Mouse (Mus musculus): ENCODE measurements around the gene Unc13d.
"Not testable (repeated sequence)": the region's sequence is repeated elsewhere in the genome, so short reads cannot be mapped to it uniquely, and the experiment has no call there.

Unc13d gene

DNA sequence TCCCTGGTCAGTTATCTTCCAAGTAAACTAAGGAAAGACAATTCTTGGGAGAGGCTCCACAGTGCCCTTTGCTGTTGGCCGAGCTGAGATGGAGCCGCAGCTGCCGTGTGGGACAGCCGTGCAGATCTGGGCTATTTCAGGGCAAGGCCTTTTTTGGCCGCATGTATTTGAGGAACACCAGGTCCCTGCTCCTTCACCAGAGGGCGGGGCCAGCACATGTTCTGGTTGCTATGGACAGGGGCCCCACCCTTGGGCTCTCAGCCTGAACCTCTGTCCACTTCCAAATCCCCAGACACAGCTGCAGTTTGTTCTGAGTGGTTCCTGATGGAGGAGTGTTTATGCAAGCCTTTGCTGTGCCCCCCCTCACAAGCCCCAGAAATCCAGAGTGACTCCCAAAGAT is 22.6 kb upstream of the Unc13d start:
- DNase-seq = no peak

GRCm38 (mm10) chr11:116099462-116099861 is 21.7 kb upstream of the Unc13d start:
- no peak for DNase-seq

- DNase-seq = no peak
Measured at GRCm38 (mm10) chr11:116098711-116099460, 21.1 kb upstream of the Unc13d start.

GRCm38 (mm10) chr11:116096213-116097108 is 18.7 kb upstream of the Unc13d start:
- no peak for DNase-seq

DNA sequence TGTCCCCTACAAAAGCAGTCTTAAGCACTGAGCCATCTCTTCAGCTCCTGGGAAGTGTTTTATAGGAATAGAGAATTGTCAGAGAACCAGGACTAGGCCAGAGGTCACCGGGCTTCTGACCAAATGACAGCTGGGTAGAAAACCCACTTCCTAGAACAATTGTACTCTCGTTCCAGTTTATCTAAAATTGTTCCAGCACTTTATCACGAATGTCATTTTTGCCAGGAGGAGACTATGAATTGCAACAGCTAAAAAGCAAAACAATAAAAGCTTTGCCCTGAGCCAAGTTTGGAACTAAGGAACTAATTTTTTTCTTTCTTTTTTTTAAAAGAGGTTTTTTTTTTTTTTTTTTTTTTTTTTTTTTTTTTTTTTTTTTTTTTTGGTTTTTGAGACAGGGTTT is 17.8 kb upstream of the Unc13d start:
- no peak for DNase-seq

DNA sequence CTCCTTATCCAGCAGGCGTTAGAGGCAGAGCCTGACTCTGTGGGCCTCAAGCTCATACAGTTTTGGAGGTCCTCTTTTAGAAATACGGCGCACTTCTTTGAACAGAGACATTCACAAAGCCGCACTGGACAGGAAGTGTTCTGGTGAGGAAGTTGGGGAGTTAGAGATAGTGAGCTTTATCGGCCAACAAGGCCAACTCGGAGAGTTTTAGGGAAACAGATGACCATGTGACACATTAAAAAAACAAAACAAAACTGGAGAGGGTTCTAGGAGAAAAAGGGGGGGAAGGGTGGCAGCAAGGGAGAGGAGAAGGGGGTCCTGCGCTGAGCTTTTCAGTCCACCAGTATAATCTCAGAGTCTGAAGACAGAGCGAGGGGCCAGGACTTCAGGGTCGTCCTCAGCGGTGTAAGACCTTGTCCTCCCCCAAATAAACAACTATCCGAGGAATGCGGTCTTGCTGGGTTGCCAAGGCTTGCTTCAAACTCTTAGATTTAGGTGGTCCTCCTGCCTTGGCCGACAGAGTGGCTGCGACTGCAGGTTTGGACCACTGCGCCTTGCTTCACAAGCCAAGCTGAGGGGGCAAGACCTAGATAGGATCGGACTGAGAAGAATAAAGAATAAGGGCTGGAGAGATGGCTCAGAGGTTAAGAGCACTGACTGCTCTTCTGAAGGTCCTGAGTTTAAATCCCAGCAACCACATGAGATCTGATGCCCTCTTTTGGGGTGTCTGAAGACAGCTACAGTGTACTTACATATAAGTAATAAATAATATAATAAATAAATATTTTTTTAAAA is 16.2 kb upstream of the Unc13d start:
- DNase-seq = no peak

- not testable (repeated sequence) for DNase-seq
Measured at GRCm38 (mm10) chr11:116092959-116093358, 15.2 kb upstream of the Unc13d start.

DNA sequence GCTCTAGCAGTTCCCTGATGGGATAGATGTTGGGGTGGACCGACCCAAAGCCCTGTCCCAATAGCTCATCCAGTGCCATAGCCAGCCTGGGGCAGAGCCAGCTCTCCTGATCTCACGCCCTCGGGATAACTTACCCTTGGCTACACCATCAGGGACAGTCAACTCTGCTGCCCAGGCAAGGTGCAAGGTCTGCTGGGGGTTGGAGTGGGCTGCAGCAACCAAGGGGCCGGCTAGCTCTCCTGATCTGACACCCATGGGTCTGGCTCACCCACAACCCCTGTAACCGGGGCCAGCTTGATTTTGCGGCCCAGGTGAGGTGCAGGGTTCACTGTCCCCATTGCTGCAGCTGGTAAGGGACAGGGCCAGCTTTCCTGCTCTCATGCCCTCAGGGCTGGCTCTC is 13.8 kb upstream of the Unc13d start:
- no peak for DNase-seq

GRCm38 (mm10) chr11:116089545-116089944 is 11.8 kb upstream of the Unc13d start:
- no peak for DNase-seq

GRCm38 (mm10) chr11:116088741-116089394 is 11.1 kb upstream of the Unc13d start:
- no peak for DNase-seq

DNA sequence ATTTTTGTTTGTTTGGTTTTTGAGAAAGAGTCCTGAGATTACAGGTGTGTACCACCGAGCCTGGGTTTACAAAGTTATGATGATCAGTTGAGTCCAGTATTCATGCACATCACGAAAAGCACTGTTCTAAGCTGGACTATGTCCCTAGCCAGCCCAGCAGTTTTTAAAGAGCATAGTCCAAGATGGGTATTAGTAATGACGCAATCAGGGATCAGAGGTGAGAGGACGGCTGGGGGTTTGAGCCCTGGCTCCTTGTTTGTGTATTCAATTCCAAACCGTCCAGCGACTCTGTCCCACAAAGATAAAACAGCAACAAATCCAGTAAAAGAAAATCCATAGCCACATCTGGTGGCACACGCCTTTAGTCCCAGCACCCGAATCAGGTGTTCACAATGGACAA is 10.4 kb upstream of the Unc13d start:
- DNase-seq = no peak

GRCm38 (mm10) chr11:116087194-116088130 is 9.7 kb upstream of the Unc13d start:
- peak; percentile 94 to 95 for DNase-seq

GRCm38 (mm10) chr11:116086258-116087193 is 8.8 kb upstream of the Unc13d start, which contains the start of gene Wbp2:
Wbp2 (minus strand) TSS chr11:116086995.
- peak; percentile 95 for DNase-seq

DNA sequence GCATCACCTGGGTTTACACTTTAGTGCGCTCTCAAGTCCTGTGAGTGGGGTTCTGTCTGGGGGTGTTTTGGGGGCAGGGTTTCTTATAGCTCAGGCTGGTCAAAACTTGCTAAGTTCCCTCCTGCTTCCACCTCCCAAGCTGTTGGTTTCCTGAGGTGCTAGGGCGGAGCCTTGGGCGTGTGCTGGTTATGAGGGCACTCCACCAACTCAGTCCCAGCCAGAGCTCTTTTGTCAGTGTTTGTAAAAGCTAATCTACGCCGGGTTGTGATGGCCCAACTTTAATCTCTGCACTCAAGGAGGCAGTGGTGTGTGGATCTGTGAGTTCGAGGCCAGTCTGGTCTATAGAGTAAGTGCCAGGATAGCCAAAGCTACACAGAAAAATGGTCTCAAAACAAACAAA is 6.4 kb upstream of the Unc13d start:
- DNase-seq = peak in 1 of 2 experiments; percentile 14

GRCm38 (mm10) chr11:116083096-116083672 is 5.4 kb upstream of the Unc13d start:
- peak; percentile 61 to 66 for DNase-seq

DNA sequence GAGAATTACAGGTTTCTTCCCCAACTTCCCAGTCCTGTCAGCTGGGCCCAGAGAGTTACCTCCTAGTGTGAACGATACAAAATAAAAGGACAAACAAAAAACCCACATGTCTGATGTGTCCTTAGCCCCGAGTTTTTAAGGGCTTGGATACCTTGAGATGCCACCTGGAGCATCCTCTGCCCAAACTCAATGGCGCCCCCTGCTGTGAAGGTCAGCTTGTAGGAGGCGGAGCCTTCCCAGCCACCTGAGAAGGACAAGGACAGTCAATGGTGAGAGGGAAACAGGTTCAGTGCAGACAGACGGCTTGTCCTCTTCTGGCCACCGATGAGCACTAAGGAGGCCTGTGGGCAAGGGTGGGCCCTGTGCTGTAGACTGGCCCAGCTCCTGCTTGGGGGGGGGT is 3.3 kb upstream of the Unc13d start:
- DNase-seq = peak; percentile 71 to 88

- peak; percentile 74 to 82 for DNase-seq
Measured at GRCm38 (mm10) chr11:116079511-116079910, 1.8 kb upstream of the Unc13d start.

DNA sequence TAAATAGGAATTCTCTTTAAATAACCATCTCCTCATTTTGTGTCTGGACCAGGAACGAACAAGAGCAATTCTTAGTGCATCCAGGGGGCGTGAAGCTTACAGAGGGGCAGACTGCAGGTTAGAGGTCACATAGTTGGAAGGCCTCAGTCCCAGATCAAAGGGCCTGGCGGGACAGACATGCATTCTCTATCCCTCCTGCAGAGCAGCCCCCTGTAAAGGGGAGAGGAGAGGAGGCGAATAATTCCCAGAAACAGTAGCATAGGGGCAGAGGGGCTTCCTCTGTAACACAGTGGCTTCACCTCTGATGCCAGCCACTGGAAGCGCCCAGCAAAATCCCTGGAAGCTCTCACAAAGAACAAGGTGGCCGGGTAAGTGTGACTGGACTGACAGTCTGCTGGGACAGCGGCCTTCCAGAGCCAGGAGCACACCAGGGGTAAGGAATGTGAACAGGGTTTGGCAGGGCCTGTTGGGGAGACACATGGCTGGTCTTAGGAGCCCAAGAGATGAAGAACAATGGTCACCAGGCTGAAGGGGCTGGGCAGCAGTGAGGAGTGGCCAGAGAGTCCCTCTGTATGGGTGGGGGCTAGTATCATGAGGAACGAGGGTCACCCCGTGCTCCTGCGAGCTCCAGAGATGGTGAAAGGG is 1.0 kb upstream of the Unc13d start:
- peak; percentile 52 to 57 for DNase-seq

DNA sequence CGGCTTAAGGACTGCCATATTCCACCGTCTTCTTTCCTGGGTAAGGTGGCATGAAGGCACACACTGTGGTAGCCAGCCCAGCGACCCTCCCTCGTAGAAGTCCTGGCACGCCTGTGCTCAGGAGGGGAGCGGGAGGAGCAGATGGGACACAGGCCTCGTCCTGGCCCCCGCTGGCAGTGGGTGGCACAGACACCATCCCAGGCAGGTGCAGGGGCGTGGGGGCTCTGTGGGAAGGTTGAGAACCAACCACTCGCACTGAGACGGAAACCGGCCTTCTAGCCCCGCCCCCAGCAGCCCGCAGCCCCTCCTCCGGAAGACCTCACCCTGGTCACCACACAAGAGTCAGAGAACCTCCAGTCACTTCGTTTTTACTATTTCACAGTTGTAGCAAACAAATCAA is 460 bp upstream of the Unc13d start:
- peak; percentile 57 to 73 for DNase-seq

Measured in cerebellum, postnatal 25 days (tissue).